Mouse (Mus musculus) thymus, postnatal 14 days (tissue): ENCODE measurements around the gene Art4.

ENCODE experiments used
- DNase-seq: peaks from one replicate; pipeline ENCODE4 v3.0.0; 2021

Art4 gene

DNA sequence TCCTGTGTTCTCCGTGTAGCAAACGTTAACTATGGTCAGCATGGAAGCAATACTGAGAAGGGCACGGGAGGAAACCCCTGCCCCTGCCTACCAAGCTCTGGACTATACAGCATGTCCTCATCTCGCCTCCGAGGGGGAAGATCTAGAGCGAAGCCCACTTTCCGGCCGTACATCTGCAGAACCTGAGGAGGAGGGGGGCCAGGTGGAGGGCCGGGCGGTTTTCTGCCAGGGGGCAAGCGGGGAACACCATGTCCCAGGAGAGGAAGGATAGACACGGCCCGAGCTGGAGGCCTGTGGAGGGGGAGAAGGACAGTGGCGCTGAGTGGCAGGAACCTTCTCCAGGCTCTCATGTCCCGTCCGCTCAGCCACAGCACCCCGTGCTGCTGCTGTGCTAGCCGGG lies 36.4 kb downstream of the Art4 start:
- DNase-seq: no peak

DNA sequence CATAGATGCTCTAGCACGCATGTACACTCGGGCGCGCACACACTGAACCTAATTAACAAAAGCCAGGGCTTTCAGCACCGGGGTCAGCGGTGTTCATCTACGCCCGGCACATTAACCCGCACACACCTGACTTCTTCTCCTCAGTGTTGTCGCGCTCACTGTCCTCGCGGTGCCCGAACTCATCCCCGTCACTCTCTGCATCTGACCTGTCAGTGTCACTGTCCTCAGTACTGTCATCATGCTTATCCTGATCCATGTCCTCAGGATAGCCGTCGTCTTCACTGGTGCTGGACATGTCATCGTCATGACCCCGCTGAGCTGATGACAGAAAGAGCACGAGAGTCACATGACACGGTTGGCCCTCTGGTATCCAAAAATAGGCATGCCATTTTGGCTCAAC lies 37.2 kb downstream of the Art4 start:
- DNase-seq: no peak

DNA sequence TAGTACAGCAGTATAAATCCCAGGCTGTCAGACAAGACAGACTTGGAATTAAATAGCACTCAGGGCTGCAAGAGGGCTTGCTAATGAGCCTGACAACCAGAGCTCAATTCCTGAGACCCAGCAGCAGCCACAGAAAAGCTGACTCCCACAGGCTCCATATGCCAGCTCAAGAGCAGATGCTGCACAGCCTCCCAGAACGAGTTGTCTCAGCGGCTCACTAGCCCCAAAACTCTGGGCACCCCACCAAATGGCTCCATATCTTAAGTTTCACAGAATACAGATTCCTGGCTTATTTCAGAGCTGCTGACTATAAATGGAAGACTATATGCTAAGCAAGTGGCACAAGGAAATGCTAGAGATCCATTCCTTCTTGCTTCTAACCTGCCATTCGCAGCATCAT lies 40.0 kb downstream of the Art4 start:
- no peak for DNase-seq

DNA sequence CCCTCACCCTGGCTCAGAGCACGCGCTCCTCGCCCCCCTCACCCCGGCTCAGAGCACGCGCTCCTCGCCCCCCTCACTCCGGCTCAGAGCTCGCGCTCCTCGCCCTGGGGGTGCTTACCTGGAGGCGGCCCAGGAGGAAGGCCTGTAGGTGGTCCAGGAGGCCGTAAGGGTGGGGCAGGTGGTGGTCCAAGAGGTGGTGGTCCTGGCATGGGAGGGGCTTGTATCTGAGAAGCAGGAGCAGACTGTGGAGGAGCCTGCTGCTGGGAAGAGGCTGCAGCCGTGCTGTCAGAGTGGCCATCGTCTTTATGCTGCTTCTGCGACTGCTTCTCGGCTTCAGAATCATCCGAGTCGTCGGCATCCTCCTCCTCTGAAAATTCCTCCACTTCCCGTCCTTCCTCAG lies 40.7 kb downstream of the Art4 start:
- DNase-seq: no peak

DNA sequence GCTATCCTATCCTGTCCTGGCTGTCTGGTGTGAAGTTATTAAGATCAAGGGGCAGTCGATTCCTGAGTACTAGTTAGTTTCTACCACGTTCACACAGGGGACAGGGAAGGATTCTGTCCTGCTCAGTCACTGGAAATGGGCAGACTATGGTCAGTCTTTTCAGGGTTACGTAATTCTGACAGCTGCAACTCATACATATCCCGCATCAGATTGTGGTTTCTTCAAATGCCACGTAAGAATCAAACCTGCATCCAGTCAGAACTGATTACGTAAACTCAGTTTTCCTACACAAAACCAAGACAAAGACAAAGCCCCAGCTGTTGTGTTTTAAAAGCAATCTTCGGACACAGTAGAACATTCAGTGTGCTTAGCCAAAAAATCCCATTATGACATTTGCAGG lies 42.2 kb downstream of the Art4 start:
- no peak for DNase-seq

DNA sequence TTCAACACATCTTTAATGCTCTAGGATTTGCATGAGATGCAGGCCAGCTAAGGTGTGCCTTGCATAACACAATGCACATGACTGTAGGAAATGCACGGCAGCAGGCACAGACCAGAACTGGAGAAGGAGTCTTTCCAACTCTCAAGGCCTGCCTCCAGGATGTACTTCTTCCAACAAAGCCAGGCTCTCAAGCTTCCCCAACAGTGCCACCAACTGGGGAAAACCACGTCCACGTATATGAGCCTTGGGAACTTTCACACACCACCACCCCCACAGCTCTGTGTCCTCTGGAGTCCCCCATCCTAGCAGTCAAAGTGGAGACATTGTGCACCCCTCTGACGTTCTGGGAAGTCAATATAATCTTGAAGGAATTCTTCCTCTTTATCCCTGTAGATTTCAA lies 44.4 kb downstream of the Art4 start:
- DNase-seq: peak; percentile 19

DNA sequence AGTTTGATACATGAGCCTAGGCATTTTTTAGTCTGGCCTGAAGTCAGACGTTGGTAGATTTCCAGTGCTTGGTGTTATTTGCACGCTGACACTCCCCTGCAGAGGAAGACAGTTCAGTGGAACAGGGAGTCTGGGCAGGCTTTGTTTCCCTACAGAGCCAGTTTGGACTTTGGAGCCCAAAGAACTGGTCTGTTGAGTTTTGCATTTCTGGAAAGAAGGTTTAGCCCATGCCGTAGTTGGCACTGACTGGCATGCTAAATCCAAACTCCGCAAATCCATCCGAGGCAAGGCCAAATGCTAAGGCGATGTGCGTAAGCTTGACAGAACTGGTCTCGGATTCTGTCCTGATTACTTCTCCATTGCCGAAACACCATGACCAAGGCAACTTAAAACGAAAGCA lies 46.3 kb downstream of the Art4 start:
- no peak for DNase-seq

DNA sequence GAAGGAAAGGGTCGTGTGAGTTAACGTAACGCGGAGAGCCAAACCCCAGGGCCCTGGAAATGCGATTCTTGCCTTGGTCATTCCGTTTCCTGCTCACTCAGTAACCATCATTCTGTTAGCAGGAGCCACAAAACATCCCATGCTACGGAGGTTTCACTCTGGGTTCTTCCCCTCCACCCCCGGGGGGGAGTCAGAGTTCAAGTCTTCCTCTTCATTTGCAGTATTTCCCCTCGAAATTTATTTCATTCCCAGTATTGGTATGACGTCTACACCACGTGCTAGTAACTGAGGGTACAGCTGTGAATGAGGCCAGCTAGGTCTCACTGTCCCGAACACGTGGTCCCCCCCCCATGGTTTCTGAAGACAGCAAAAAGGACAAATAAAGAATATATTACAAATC lies 47.9 kb downstream of the Art4 start:
- peak; percentile 29 for DNase-seq

DNA sequence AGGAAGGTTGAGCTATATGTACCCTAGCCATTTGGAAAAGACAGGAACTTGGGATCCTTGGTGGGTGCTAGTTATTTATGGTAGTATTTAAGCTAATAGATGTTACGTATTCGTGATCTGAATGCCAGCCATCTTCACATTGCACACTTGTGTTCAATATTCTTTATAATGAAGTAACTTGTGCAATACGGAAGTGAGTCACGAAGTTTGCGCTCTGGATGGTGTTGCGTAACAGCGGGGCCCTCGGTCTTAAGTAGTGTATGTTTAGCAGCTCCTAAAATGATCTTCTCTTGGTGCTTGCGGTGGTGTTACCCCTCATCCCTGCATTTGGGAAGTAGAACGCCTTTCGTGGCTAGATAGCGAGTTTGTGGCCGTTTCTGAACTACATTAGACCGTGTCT lies 48.5 kb downstream of the Art4 start:
- DNase-seq: peak; percentile 53

DNA sequence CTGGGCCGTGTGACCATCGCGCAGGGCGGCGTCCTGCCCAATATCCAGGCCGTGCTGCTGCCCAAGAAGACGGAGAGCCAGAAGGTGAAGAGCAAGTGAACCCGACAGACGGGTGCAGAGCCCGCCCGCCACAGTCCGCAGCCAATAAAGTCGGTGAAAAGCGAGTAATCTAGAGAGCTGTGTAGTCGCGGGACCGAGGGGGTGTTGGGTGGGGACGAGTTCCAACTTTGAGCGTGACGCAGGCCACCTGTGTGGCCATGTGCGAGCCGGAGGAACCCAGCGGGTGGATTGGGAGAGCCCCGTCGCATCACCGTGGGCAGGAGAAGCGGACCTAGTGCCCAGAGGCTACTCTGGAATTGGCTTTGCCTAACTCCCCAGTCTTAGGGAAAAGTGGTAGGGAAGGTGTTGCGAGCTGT lies 48.9 kb downstream of the Art4 start:
- peak; percentile 55 for DNase-seq

DNA sequence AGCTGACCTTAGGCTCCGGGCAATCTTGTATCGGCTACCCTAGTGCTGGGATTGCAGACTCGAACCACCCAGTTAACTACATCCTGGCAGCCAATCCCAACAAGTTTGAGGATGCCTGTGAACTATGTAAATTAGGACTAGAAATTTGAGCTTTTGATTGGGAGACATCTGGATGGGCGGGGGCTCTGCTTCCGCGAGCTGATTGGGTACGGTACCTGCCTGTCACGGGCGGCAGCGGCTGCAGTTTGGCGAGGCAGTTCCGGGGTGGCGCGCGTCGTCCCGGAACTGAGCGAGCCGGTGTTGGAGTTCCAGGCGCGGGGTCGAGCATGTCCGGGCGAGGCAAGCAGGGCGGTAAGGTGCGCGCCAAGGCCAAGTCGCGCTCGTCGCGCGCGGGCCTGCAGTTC lies 49.5 kb downstream of the Art4 start, which contains the start of gene H2afj:
TSS of gene H2afj (plus strand) at position 231 of the 404 bp plus-strand sequence.
- peak; percentile 99 for DNase-seq

DNA sequence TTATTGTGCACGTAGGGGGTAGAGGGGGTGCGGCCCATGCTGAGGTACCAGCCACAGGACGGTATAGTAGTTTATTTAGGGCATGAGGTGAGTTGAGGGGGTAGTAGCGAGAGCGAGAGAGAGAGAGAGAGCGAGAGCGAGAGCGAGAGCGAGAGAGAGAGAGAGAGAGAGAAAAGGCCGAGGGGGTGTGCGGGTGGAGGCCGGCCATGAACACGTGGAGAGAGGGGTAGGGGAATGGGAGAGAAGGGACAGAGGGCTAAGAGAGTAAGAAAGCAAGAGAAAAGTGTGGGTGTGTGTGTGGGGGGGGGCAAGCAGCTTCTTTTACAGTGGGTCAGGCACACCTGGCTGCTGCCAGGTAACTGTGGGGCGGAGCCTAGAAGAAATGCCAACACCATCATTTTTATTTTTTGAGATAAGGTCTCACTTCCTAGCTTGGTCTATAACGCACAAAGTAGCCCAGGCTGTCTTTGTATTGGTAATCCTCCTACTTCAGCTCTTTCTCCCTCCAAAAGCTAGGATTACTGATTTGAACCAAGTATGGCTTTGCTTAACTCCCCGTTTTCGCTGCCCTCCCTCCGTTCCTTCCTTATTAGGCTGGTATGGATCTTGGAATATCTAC lies 50.0 kb downstream of the Art4 start:
- peak; percentile 26 for DNase-seq

DNA sequence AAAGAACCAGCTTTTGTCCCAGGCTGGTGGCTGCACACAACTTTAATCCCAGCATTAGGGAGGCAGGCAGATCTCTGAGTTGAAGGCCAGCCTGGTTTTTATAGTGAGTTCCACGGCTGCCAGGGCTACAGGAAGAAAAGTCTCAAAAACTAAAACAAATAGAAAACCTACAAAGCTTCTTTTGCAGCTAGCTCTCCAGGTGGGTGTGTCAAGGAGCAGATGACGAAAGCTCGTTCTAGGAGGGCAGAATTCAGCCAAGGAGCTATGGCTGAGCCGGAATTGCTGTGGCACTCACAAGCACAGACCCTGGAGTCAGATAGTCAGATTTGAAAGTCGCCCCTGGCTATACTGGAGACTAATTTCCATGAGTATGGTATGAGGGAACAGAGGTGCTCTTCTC lies 50.7 kb downstream of the Art4 start:
- DNase-seq: no peak

DNA sequence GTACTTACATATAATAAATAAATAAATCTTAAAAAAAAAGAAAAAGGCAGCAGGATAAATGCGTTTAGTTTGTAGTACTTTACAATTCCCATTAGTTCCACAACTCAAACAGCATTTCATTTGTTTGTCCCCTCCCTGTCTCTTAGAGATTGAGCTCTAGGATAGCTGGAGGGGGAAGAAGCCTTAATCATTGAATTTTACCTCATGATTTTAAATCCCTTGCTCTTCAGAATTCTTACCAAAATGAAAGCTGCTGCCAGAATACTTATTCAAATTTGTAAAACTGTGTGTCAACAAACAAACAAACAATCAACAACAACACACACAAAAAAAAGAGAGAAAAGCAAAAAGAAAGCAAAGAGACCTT lies 52.1 kb downstream of the Art4 start:
- no peak for DNase-seq

DNA sequence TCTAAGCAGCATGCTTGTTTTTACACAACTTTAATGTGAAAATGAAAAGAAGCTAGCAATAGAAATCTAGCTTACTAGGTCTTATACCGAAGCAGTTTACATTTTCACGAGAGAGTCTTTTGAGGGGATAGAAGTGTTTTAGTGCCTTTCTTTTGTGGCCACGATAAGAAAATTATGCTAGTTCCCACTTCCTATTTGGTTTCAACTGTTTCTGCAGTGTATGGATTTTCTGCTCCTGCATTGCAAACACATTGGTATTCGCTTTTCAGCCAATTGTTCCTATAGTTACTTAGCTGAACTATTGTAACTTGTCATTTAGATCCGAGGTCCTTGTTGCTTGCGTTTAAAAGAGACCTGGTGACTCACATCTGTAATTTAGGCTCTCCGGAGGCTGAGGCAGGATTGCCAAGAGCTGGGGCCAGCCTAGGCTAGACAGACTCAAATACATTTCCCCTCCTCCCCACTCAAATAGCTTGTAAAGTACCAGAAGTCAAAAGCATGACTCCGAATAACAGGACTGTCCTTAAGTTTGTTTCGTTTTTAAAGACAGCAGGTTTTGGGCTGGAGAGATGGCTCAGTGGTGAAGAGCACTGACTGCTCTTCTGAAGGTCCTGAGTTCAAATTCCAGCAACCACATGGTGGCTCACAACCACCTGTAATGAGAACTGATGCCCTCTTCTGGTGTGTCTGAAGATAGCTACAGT lies 52.7 kb downstream of the Art4 start:
- peak; percentile 13 for DNase-seq

DNA sequence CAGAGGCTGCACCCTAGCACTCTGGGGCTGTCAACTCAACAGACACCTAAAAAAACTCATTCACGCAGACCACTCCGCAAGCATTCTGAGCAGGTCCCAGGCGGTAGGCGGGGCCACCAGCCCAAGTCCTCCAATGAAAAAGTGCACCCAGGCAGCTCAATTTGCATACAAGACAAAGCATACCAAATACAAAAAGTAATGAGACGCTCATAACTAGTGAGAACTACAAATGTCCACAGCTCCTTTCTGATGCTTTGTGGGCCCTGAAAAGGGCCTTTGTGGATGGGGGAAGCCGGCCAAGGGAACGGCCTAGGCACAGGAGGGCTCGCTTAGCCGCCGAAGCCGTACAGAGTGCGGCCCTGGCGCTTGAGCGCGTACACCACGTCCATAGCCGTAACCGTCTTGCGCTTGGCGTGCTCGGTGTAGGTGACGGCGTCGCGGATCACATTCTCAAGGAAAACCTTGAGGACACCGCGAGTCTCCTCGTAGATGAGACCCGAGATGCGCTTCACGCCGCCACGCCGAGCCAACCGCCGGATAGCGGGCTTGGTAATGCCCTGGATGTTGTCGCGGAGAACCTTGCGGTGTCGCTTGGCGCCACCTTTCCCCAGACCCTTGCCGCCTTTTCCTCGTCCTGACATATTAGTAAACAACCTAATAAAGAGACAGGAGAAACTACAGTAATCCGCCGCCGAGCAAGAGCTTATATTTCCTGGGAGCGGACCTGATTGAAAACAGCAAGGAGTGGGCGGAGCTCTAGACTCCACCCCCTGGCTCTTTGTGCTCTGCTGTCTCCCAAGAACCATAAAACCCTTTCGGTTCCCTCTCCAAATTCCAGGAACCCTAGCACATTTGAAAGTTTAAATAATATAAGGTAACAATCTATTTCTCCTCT lies 53.5 kb downstream of the Art4 start, which contains the start of gene Hist4h4:
TSS of gene Hist4h4 (minus strand) at position 677 of the 895 bp plus-strand sequence.
- DNase-seq: peak; percentile 97

DNA sequence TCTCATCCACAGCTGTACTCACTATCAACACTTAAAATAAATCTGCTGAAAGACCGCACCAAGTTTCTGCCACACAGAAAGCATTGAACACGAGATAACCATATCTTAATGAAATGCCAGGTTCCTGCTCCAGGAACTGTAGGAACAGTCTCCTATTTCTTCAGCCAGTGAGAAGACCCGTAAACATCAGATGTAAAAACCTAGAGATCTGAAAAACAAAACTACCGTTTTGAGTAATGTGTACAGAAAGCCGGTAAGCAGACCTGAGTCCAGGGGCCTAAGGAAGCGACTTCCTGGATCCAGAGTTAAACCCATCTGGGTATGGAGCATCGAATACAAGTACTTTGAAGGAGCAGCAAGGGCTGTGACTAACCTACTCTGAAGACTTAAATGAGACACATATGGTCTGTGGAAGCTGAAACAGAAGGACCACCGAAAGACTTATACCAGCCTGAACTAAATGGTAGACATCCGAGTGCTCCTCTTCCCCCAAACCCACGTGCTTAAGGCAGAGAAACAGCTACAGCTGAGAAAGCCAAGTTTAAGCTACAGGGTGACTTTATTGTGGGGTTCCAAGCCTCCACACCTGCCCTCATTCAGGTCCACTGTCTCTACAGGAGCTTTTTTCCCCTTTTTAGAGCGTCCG lies 54.3 kb downstream of the Art4 start:
- no peak for DNase-seq

DNA sequence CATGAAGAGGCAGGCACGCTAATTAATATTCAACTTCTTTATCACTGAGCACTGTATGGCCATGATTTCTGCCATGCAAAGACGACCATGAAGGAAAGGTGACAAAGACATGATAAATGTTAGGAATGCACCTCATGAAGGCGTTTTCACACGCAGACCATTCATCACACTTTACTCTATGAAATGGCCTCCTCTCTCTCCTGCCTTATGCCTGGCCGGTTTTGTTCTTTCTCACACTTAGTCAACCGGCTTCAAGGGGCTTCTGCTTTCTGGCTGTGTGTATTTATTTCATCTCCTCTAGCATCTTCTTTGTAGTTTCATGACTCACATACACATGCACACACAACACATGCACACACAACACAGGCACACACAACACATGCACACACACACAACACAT lies 56.3 kb downstream of the Art4 start:
- no peak for DNase-seq

DNA sequence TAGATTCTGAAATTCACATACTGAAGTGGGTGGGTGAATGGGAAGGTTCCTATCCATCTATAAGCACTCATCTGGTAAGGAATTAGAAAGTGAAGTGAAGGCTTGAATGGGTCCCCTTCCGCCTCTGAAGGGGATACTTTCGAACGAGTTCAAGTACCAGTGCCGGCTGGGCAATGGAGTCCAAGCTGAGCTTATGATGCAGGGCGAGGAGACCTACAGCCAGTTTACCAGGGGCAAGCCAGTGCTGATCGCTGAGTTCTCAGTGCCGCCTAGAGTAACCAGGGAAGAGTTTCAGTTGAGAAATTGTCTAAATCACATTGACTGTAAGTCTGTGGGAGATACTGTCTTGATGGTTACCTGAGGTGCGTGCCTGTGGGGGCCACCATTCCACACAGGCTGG lies 56.8 kb downstream of the Art4 start:
- DNase-seq: no peak
